Mouse (Mus musculus): ENCODE measurements around the gene Txndc11. TPM values are rescaled to one million over a fixed set of nuclear protein-coding genes. Genes with fewer than 3 reads are reported as not detected.
A peak's percentile ranks its signal among the peaks of the same experiment; 100 is the strongest.

Gene Txndc11
- 27.4 and 28.9 TPM in 2 replicates for polyA plus RNA-seq (2015; fragmentation: Nextera tagmentation; extraction: Ambion mirVana)

- Histone ChIP-seq H3K27ac (ENCODE audit: low read depth, low read length) (peak within 1 kb of the TSS; percentile 89), H3K9ac (ENCODE audit: low read depth, low read length) (peak within 1 kb of the TSS; percentile 98), H3K4me3 (ENCODE audit: low read length) (peak within 1 kb of the TSS; percentile 99), H3K9me3 (ENCODE audit: control insufficient read depth, low read length) (no peaks in the 10 kb centered on the region), H3K4me2 (ENCODE audit: low read length) (peak within 1 kb of the TSS; percentile 81), H3K36me3 (ENCODE audit: control insufficient read depth, insufficient read depth, low read length) (peaks cover 8% of the 10 kb centered on the region), H3K27me3 (replicated peaks; ENCODE audit: control insufficient read depth, insufficient read depth, low read length) (no peaks in the 10 kb centered on the region), H3K4me1 (ENCODE audit: control insufficient read depth, insufficient read depth, low read depth, low read length) (peaks cover 21% of the 10 kb centered on the region)
- peak; percentile 99 for ATAC-seq
- under 1% methylated on average over 67 of the region's 80 CpGs for WGBS
Observed at GRCm38 (mm10) chr16:11134348-11135344, at the start of gene Txndc11. Gene Txndc11 (minus strand): TSS chr16:11134650.

GRCm38 (mm10) chr16:11177404-11177803 lies 43.0 kb upstream of the Txndc11 start:
- ATAC-seq = no peak
- Histone ChIP-seq H3K36me3 (ENCODE audit: control insufficient read depth, insufficient read depth, low read length) (no peaks in the 10 kb centered on the region), H3K4me1 (ENCODE audit: control insufficient read depth, insufficient read depth, low read depth, low read length) (peaks cover 13% of the 10 kb centered on the region), H3K27ac (ENCODE audit: low read depth, low read length) (no peak overlapping the region), H3K27me3 (replicated peaks; ENCODE audit: control insufficient read depth, insufficient read depth, low read length) (no peaks in the 10 kb centered on the region), H3K4me2 (ENCODE audit: low read length) (no peak overlapping the region), H3K9ac (ENCODE audit: low read depth, low read length) (no peak overlapping the region), H3K4me3 (ENCODE audit: low read length) (no peak overlapping the region), H3K9me3 (ENCODE audit: control insufficient read depth, low read length) (no peaks in the 10 kb centered on the region)
- WGBS = 71% methylated on average over 2 of the region's 2 CpGs

- no peaks in the 10 kb centered on the region for H3K9me3 ChIP-seq (ENCODE audit: control insufficient read depth, low read length)
- no peaks in the 10 kb centered on the region for H3K36me3 ChIP-seq (ENCODE audit: control insufficient read depth, insufficient read depth, low read length)
- 1% methylated on average over 4 of the region's 4 CpGs for WGBS
- no peak for ATAC-seq
- H3K9ac ChIP-seq (ENCODE audit: low read depth, low read length) = peak overlapping the region; percentile 83
- H3K27ac ChIP-seq (ENCODE audit: low read depth, low read length) = no peak overlapping the region
- H3K4me1 ChIP-seq (ENCODE audit: control insufficient read depth, insufficient read depth, low read depth, low read length) = peaks cover 13% of the 10 kb centered on the region
- peak overlapping the region; percentile 87 for H3K4me2 ChIP-seq (ENCODE audit: low read length)
- no peaks in the 10 kb centered on the region for H3K27me3 ChIP-seq (replicated peaks; ENCODE audit: control insufficient read depth, insufficient read depth, low read length)
- peak overlapping the region; percentile 79 for H3K4me3 ChIP-seq (ENCODE audit: low read length)
Observed at GRCm38 (mm10) chr16:11176884-11177244, 42.4 kb upstream of the Txndc11 start.

GRCm38 (mm10) chr16:11176208-11176883 lies 41.9 kb upstream of the Txndc11 start, which contains the start of gene Zc3h7a:
Gene Zc3h7a (minus strand): TSS chr16:11176393.
- 0% methylated on average over 51 of the region's 57 CpGs for WGBS
- H3K4me2 ChIP-seq (ENCODE audit: low read length) = peak within 1 kb of the TSS; percentile 87
- H3K4me1 ChIP-seq (ENCODE audit: control insufficient read depth, insufficient read depth, low read depth, low read length) = peaks cover 13% of the 10 kb centered on the region
- ATAC-seq = peak; percentile 96
- peak within 1 kb of the TSS; percentile 87 for H3K27ac ChIP-seq (ENCODE audit: low read depth, low read length)
- no peaks in the 10 kb centered on the region for H3K27me3 ChIP-seq (replicated peaks; ENCODE audit: control insufficient read depth, insufficient read depth, low read length)
- no peaks in the 10 kb centered on the region for H3K36me3 ChIP-seq (ENCODE audit: control insufficient read depth, insufficient read depth, low read length)
- peak within 1 kb of the TSS; percentile 79 for H3K4me3 ChIP-seq (ENCODE audit: low read length)
- no peaks in the 10 kb centered on the region for H3K9me3 ChIP-seq (ENCODE audit: control insufficient read depth, low read length)
- H3K9ac ChIP-seq (ENCODE audit: low read depth, low read length) = peak within 1 kb of the TSS; percentile 83

GRCm38 (mm10) chr16:11175489-11176207 lies 41.2 kb upstream of the Txndc11 start:
- peaks cover 13% of the 10 kb centered on the region for H3K4me1 ChIP-seq (ENCODE audit: control insufficient read depth, insufficient read depth, low read depth, low read length)
- H3K4me3 ChIP-seq (ENCODE audit: low read length) = peak overlapping the region; percentile 79
- no peaks in the 10 kb centered on the region for H3K27me3 ChIP-seq (replicated peaks; ENCODE audit: control insufficient read depth, insufficient read depth, low read length)
- under 1% methylated on average over 72 of the region's 72 CpGs for WGBS
- peak overlapping the region; percentile 83 for H3K9ac ChIP-seq (ENCODE audit: low read depth, low read length)
- peak overlapping the region; percentile 87 for H3K4me2 ChIP-seq (ENCODE audit: low read length)
- no peaks in the 10 kb centered on the region for H3K9me3 ChIP-seq (ENCODE audit: control insufficient read depth, low read length)
- peak; percentile 55 for ATAC-seq
- H3K27ac ChIP-seq (ENCODE audit: low read depth, low read length) = peak overlapping the region; percentile 87
- H3K36me3 ChIP-seq (ENCODE audit: control insufficient read depth, insufficient read depth, low read length) = no peaks in the 10 kb centered on the region

- Histone ChIP-seq H3K4me1 (ENCODE audit: control insufficient read depth, insufficient read depth, low read depth, low read length) (peaks cover 13% of the 10 kb centered on the region), H3K9ac (ENCODE audit: low read depth, low read length) (peak overlapping the region; percentile 83), H3K4me2 (ENCODE audit: low read length) (peak overlapping the region; percentile 87), H3K4me3 (ENCODE audit: low read length) (peak overlapping the region; percentile 79), H3K27ac (ENCODE audit: low read depth, low read length) (peak overlapping the region; percentile 87), H3K9me3 (ENCODE audit: control insufficient read depth, low read length) (no peaks in the 10 kb centered on the region), H3K27me3 (replicated peaks; ENCODE audit: control insufficient read depth, insufficient read depth, low read length) (no peaks in the 10 kb centered on the region), H3K36me3 (ENCODE audit: control insufficient read depth, insufficient read depth, low read length) (no peaks in the 10 kb centered on the region)
- WGBS = 10% methylated on average over 9 of the region's 9 CpGs
- ATAC-seq = no peak
Observed at GRCm38 (mm10) chr16:11175100-11175488, 40.6 kb upstream of the Txndc11 start.

- Histone ChIP-seq H3K9me3 (ENCODE audit: control insufficient read depth, low read length) (no peaks in the 10 kb centered on the region), H3K4me1 (ENCODE audit: control insufficient read depth, insufficient read depth, low read depth, low read length) (peaks cover 13% of the 10 kb centered on the region), H3K4me3 (ENCODE audit: low read length) (peak overlapping the region; percentile 79), H3K9ac (ENCODE audit: low read depth, low read length) (peak overlapping the region; percentile 23; the same call in 1 of the 2 replicates), H3K27ac (ENCODE audit: low read depth, low read length) (peak overlapping the region; percentile 46; the same call in 1 of the 2 replicates), H3K36me3 (ENCODE audit: control insufficient read depth, insufficient read depth, low read length) (no peaks in the 10 kb centered on the region), H3K27me3 (replicated peaks; ENCODE audit: control insufficient read depth, insufficient read depth, low read length) (no peaks in the 10 kb centered on the region), H3K4me2 (ENCODE audit: low read length) (peak overlapping the region; percentile 87)
- no peak for ATAC-seq
- WGBS = 7% methylated on average over 10 of the region's 10 CpGs
Observed at GRCm38 (mm10) chr16:11174671-11175081, 40.2 kb upstream of the Txndc11 start.

- H3K4me3 ChIP-seq (ENCODE audit: low read length) = no peak overlapping the region
- H3K27me3 ChIP-seq (replicated peaks; ENCODE audit: control insufficient read depth, insufficient read depth, low read length) = no peaks in the 10 kb centered on the region
- no peaks in the 10 kb centered on the region for H3K36me3 ChIP-seq (ENCODE audit: control insufficient read depth, insufficient read depth, low read length)
- H3K9me3 ChIP-seq (ENCODE audit: control insufficient read depth, low read length) = no peaks in the 10 kb centered on the region
- H3K9ac ChIP-seq (ENCODE audit: low read depth, low read length) = no peak overlapping the region
- no peak for ATAC-seq
- WGBS = 91% methylated on average over 6 of the region's 6 CpGs
- H3K4me1 ChIP-seq (ENCODE audit: control insufficient read depth, insufficient read depth, low read depth, low read length) = peaks cover 7% of the 10 kb centered on the region
- H3K4me2 ChIP-seq (ENCODE audit: low read length) = no peak overlapping the region
- H3K27ac ChIP-seq (ENCODE audit: low read depth, low read length) = no peak overlapping the region
Observed at GRCm38 (mm10) chr16:11171679-11172078, 37.2 kb upstream of the Txndc11 start.

Data from hindbrain, embryonic 16.5 days (tissue).